Mouse (Mus musculus): ENCODE results near the gene Apom. TPM values are rescaled to one million over a fixed set of nuclear protein-coding genes. Genes with fewer than 3 reads are reported as not detected.

The Apom gene
- polyA plus RNA-seq, 1 experiment from 2014 or later: 10.4 TPM

- H3K4me1 ChIP-seq (ENCODE audit: control insufficient read depth, insufficient read depth, low read length): peaks cover 12% of the 10 kb centered on the region; the same call in 1 of the 2 replicates
- peak overlapping the region; percentile 69 for H3K4me2 ChIP-seq (replicated peaks; ENCODE audit: low read depth, low read length)
- no peaks in the 10 kb centered on the region for H3K27me3 ChIP-seq (ENCODE audit: control insufficient read depth, insufficient read depth, low read length)
- peak overlapping the region; percentile 83 for H3K9ac ChIP-seq (ENCODE audit: low read depth, low read length)
- no peaks in the 10 kb centered on the region for H3K9me3 ChIP-seq (ENCODE audit: control insufficient read depth, low read length)
- H3K27ac ChIP-seq (ENCODE audit: low read depth, low read length): peak overlapping the region; percentile 93
- ATAC-seq (ENCODE audit: low FRiP score, low TSS enrichment): peak; percentile 47
- WGBS: under 1% methylated on average over 43 of the region's 43 CpGs
- peak overlapping the region; percentile 74 for H3K4me3 ChIP-seq (ENCODE audit: low read length)
- peaks cover 27% of the 10 kb centered on the region for H3K36me3 ChIP-seq (ENCODE audit: control insufficient read depth, insufficient read depth, low read length)
Measured at GRCm38 (mm10) chr17:35135591-35136320, 3.9 kb upstream of the Apom start.

GRCm38 (mm10) chr17:35134801-35135590, 3.1 kb upstream of the Apom start, which contains the start of gene Bag6:
Gene Bag6 (plus strand): TSS chr17:35135178.
- Histone ChIP-seq H3K4me2 (replicated peaks; ENCODE audit: low read depth, low read length) (peak within 1 kb of the TSS; percentile 69), H3K36me3 (ENCODE audit: control insufficient read depth, insufficient read depth, low read length) (peaks cover 23% of the 10 kb centered on the region), H3K9ac (ENCODE audit: low read depth, low read length) (peak within 1 kb of the TSS; percentile 83), H3K9me3 (ENCODE audit: control insufficient read depth, low read length) (no peaks in the 10 kb centered on the region), H3K27me3 (ENCODE audit: control insufficient read depth, insufficient read depth, low read length) (no peaks in the 10 kb centered on the region), H3K27ac (ENCODE audit: low read depth, low read length) (peak within 1 kb of the TSS; percentile 93), H3K4me1 (ENCODE audit: control insufficient read depth, insufficient read depth, low read length) (peaks cover 12% of the 10 kb centered on the region; the same call in 1 of the 2 replicates), H3K4me3 (ENCODE audit: low read length) (peak within 1 kb of the TSS; percentile 74)
- ATAC-seq (ENCODE audit: low FRiP score, low TSS enrichment): peak; percentile 92
- under 1% methylated on average over 66 of the region's 66 CpGs for WGBS

- ATAC-seq (ENCODE audit: low FRiP score, low TSS enrichment): no peak
- Histone ChIP-seq H3K4me3 (ENCODE audit: low read length) (no peak overlapping the region), H3K27me3 (ENCODE audit: control insufficient read depth, insufficient read depth, low read length) (no peaks in the 10 kb centered on the region), H3K9ac (ENCODE audit: low read depth, low read length) (no peak overlapping the region), H3K9me3 (ENCODE audit: control insufficient read depth, low read length) (no peaks in the 10 kb centered on the region), H3K4me2 (replicated peaks; ENCODE audit: low read depth, low read length) (no peak overlapping the region), H3K4me1 (ENCODE audit: control insufficient read depth, insufficient read depth, low read length) (peaks cover 14% of the 10 kb centered on the region; the same call in 1 of the 2 replicates), H3K27ac (ENCODE audit: low read depth, low read length) (no peak overlapping the region), H3K36me3 (ENCODE audit: control insufficient read depth, insufficient read depth, low read length) (peaks cover 9% of the 10 kb centered on the region)
- 95% methylated on average over 7 of the region's 7 CpGs for WGBS
Measured at GRCm38 (mm10) chr17:35133517-35133916, 1.7 kb upstream of the Apom start.

GRCm38 (mm10) chr17:35132174-35132560, 317 bp upstream of the Apom start:
- H3K27ac ChIP-seq (ENCODE audit: low read depth, low read length): peak overlapping the region; percentile 24; the same call in 1 of the 2 replicates
- H3K4me2 ChIP-seq (replicated peaks; ENCODE audit: low read depth, low read length): no peak overlapping the region
- ATAC-seq (ENCODE audit: low FRiP score, low TSS enrichment): no peak

GRCm38 (mm10) chr17:35131038-35131437, 812 bp downstream of the Apom start:
- H3K27ac ChIP-seq (ENCODE audit: low read depth, low read length): no peak overlapping the region
- no peak for ATAC-seq (ENCODE audit: low FRiP score, low TSS enrichment)
- 88% methylated on average over 8 of the region's 8 CpGs for WGBS

More at GRCm38 (mm10) chr17:35132174-35132560, 317 bp upstream of the Apom start:
- Histone ChIP-seq H3K27me3 (ENCODE audit: control insufficient read depth, insufficient read depth, low read length) (no peaks in the 10 kb centered on the region), H3K9ac (ENCODE audit: low read depth, low read length) (no peak overlapping the region), H3K9me3 (ENCODE audit: control insufficient read depth, low read length) (no peaks in the 10 kb centered on the region), H3K4me1 (ENCODE audit: control insufficient read depth, insufficient read depth, low read length) (peaks cover 22% of the 10 kb centered on the region; the same call in 1 of the 2 replicates), H3K36me3 (ENCODE audit: control insufficient read depth, insufficient read depth, low read length) (peaks cover 8% of the 10 kb centered on the region; the same call in 1 of the 2 replicates), H3K4me3 (ENCODE audit: low read length) (no peak overlapping the region)
- WGBS: 46% methylated on average over 3 of the region's 3 CpGs

GRCm38 (mm10) chr17:35128996-35129395, 2.9 kb downstream of the Apom start:
- H3K36me3 ChIP-seq (ENCODE audit: control insufficient read depth, insufficient read depth, low read length): peaks cover 12% of the 10 kb centered on the region; the same call in 1 of the 2 replicates
- H3K4me3 ChIP-seq (ENCODE audit: low read length): no peak overlapping the region
- H3K4me2 ChIP-seq (replicated peaks; ENCODE audit: low read depth, low read length): no peak overlapping the region
- ATAC-seq (ENCODE audit: low FRiP score, low TSS enrichment): no peak
- peaks cover 26% of the 10 kb centered on the region; the same call in 1 of the 2 replicates for H3K4me1 ChIP-seq (ENCODE audit: control insufficient read depth, insufficient read depth, low read length)
- WGBS: 46% methylated on average over 11 of the region's 11 CpGs
- H3K9me3 ChIP-seq (ENCODE audit: control insufficient read depth, low read length): no peaks in the 10 kb centered on the region
- H3K9ac ChIP-seq (ENCODE audit: low read depth, low read length): no peak overlapping the region
- no peaks in the 10 kb centered on the region for H3K27me3 ChIP-seq (ENCODE audit: control insufficient read depth, insufficient read depth, low read length)
- no peak overlapping the region for H3K27ac ChIP-seq (ENCODE audit: low read depth, low read length)

More at GRCm38 (mm10) chr17:35131038-35131437, 812 bp downstream of the Apom start:
- Histone ChIP-seq H3K4me3 (ENCODE audit: low read length) (no peak overlapping the region), H3K27me3 (ENCODE audit: control insufficient read depth, insufficient read depth, low read length) (no peaks in the 10 kb centered on the region), H3K4me2 (replicated peaks; ENCODE audit: low read depth, low read length) (no peak overlapping the region), H3K9me3 (ENCODE audit: control insufficient read depth, low read length) (no peaks in the 10 kb centered on the region), H3K36me3 (ENCODE audit: control insufficient read depth, insufficient read depth, low read length) (peaks cover 8% of the 10 kb centered on the region; the same call in 1 of the 2 replicates), H3K4me1 (ENCODE audit: control insufficient read depth, insufficient read depth, low read length) (peaks cover 22% of the 10 kb centered on the region; the same call in 1 of the 2 replicates), H3K9ac (ENCODE audit: low read depth, low read length) (no peak overlapping the region)

GRCm38 (mm10) chr17:35127017-35127416, 4.8 kb downstream of the Apom start:
- ATAC-seq (ENCODE audit: low FRiP score, low TSS enrichment): no peak
- WGBS: 67% methylated on average over 13 of the region's 13 CpGs
- Histone ChIP-seq H3K4me2 (replicated peaks; ENCODE audit: low read depth, low read length) (peak overlapping the region; percentile 80), H3K27ac (ENCODE audit: low read depth, low read length) (peak overlapping the region; percentile 82; the same call in 1 of the 2 replicates), H3K27me3 (ENCODE audit: control insufficient read depth, insufficient read depth, low read length) (no peaks in the 10 kb centered on the region), H3K9ac (ENCODE audit: low read depth, low read length) (peak overlapping the region; percentile 86; the same call in 1 of the 2 replicates), H3K4me3 (ENCODE audit: low read length) (peak overlapping the region; percentile 70), H3K4me1 (ENCODE audit: control insufficient read depth, insufficient read depth, low read length) (peaks cover 33% of the 10 kb centered on the region; the same call in 1 of the 2 replicates), H3K36me3 (ENCODE audit: control insufficient read depth, insufficient read depth, low read length) (peaks cover 17% of the 10 kb centered on the region; the same call in 1 of the 2 replicates), H3K9me3 (ENCODE audit: control insufficient read depth, low read length) (no peaks in the 10 kb centered on the region)

- H3K4me1 ChIP-seq (ENCODE audit: control insufficient read depth, insufficient read depth, low read length): peaks cover 29% of the 10 kb centered on the region; the same call in 1 of the 2 replicates
- ATAC-seq (ENCODE audit: low FRiP score, low TSS enrichment): peak; percentile 60
- no peaks in the 10 kb centered on the region for H3K27me3 ChIP-seq (ENCODE audit: control insufficient read depth, insufficient read depth, low read length)
- WGBS: 0% methylated on average over 36 of the region's 36 CpGs
- peak within 1 kb of the TSS; percentile 86 for H3K9ac ChIP-seq (ENCODE audit: low read depth, low read length)
- H3K4me3 ChIP-seq (ENCODE audit: low read length): peak within 1 kb of the TSS; percentile 70
- H3K27ac ChIP-seq (ENCODE audit: low read depth, low read length): peak within 1 kb of the TSS; percentile 82
- peaks cover 17% of the 10 kb centered on the region; the same call in 1 of the 2 replicates for H3K36me3 ChIP-seq (ENCODE audit: control insufficient read depth, insufficient read depth, low read length)
- peak within 1 kb of the TSS; percentile 80 for H3K4me2 ChIP-seq (replicated peaks; ENCODE audit: low read depth, low read length)
- no peaks in the 10 kb centered on the region for H3K9me3 ChIP-seq (ENCODE audit: control insufficient read depth, low read length)
Measured at GRCm38 (mm10) chr17:35126206-35126611, 5.6 kb downstream of the Apom start, which contains the start of gene D17H6S53E. Gene D17H6S53E (plus strand): TSS chr17:35126373.

Data from kidney, embryonic 14.5 days (tissue).